Mouse (Mus musculus): ENCODE data around the gene Cxcr5. TPM values are rescaled to one million over a fixed set of nuclear protein-coding genes. Genes with fewer than 3 reads are reported as not detected.
A peak's percentile ranks its signal among the peaks of the same experiment; 100 is the strongest.

Cxcr5 gene
- polyA plus RNA-seq, 1 experiment from 2014 or later = not detected

GRCm38 (mm10) chr9:44510355-44510871, 51.3 kb downstream of the Cxcr5 start:
- peak overlapping the region; percentile 64; the same call in 1 of the 2 replicates for H3K27ac ChIP-seq (ENCODE audit: low read depth, low read length)
- H3K4me3 ChIP-seq (ENCODE audit: low read depth, low read length) = peak overlapping the region; percentile 21; the same call in 1 of the 2 replicates
- peaks cover 40% of the 10 kb centered on the region for H3K36me3 ChIP-seq (ENCODE audit: control insufficient read depth, insufficient read depth, low read length)
- peaks cover 14% of the 10 kb centered on the region for H3K4me1 ChIP-seq (ENCODE audit: control insufficient read depth, insufficient read depth, low read length)
- H3K9ac ChIP-seq (ENCODE audit: low read length) = 0 out of 2 replicates have a peak overlapping the region, but pooled peaks have one; percentile 32
- ATAC-seq (peak; percentile 24), DNase-seq (ENCODE audit: low spot score) (no peak)
- WGBS = 23% methylated on average over 9 of the region's 9 CpGs
- H3K4me2 ChIP-seq (ENCODE audit: low read length) = peak overlapping the region; percentile 45
- H3K27me3 ChIP-seq (replicated peaks; ENCODE audit: control insufficient read depth, insufficient read depth, low read length) = no peaks in the 10 kb centered on the region
- no peaks in the 10 kb centered on the region for H3K9me3 ChIP-seq (replicated peaks; ENCODE audit: control insufficient read depth, low read length)

GRCm38 (mm10) chr9:44509487-44510354, 52.0 kb downstream of the Cxcr5 start:
- H3K9me3 ChIP-seq (replicated peaks; ENCODE audit: control insufficient read depth, low read length) = no peaks in the 10 kb centered on the region
- peak overlapping the region; percentile 64; the same call in 1 of the 2 replicates for H3K27ac ChIP-seq (ENCODE audit: low read depth, low read length)
- peak; percentile 84 for DNase-seq (ENCODE audit: low spot score)
- no peaks in the 10 kb centered on the region for H3K27me3 ChIP-seq (replicated peaks; ENCODE audit: control insufficient read depth, insufficient read depth, low read length)
- peak; percentile 30 for ATAC-seq
- H3K4me3 ChIP-seq (ENCODE audit: low read depth, low read length) = peak overlapping the region; percentile 21
- 0 out of 2 replicates have a peak overlapping the region, but pooled peaks have one; percentile 32 for H3K9ac ChIP-seq (ENCODE audit: low read length)
- H3K36me3 ChIP-seq (ENCODE audit: control insufficient read depth, insufficient read depth, low read length) = peaks cover 47% of the 10 kb centered on the region
- peak overlapping the region; percentile 45 for H3K4me2 ChIP-seq (ENCODE audit: low read length)
- whole genome bisulfite sequencing = 8% methylated on average over 26 of the region's 27 CpGs
- peaks cover 14% of the 10 kb centered on the region for H3K4me1 ChIP-seq (ENCODE audit: control insufficient read depth, insufficient read depth, low read length)

- no peak overlapping the region for H3K4me3 ChIP-seq (ENCODE audit: low read depth, low read length)
- no peaks in the 10 kb centered on the region for H3K9me3 ChIP-seq (replicated peaks; ENCODE audit: control insufficient read depth, low read length)
- peaks cover 53% of the 10 kb centered on the region for H3K36me3 ChIP-seq (ENCODE audit: control insufficient read depth, insufficient read depth, low read length)
- no peak for DNase-seq (ENCODE audit: low spot score)
- no peaks in the 10 kb centered on the region for H3K27me3 ChIP-seq (replicated peaks; ENCODE audit: control insufficient read depth, insufficient read depth, low read length)
- H3K27ac ChIP-seq (ENCODE audit: low read depth, low read length) = no peak overlapping the region; the same call in 1 of the 2 replicates
- H3K4me1 ChIP-seq (ENCODE audit: control insufficient read depth, insufficient read depth, low read length) = peaks cover 14% of the 10 kb centered on the region
- H3K9ac ChIP-seq (ENCODE audit: low read length) = no peak overlapping the region
- 0 out of 2 replicates have a peak, but pooled peaks have one; percentile 11 for ATAC-seq
- WGBS = 82% methylated on average over 19 of the region's 19 CpGs
- peak overlapping the region; percentile 45 for H3K4me2 ChIP-seq (ENCODE audit: low read length)
Observed at GRCm38 (mm10) chr9:44508721-44509486, 52.8 kb downstream of the Cxcr5 start.

- H3K36me3 ChIP-seq (ENCODE audit: control insufficient read depth, insufficient read depth, low read length) = peaks cover 59% of the 10 kb centered on the region
- H3K27ac ChIP-seq (ENCODE audit: low read depth, low read length) = no peak overlapping the region
- no peak for DNase-seq (ENCODE audit: low spot score)
- H3K9me3 ChIP-seq (replicated peaks; ENCODE audit: control insufficient read depth, low read length) = no peaks in the 10 kb centered on the region
- H3K9ac ChIP-seq (ENCODE audit: low read length) = no peak overlapping the region
- no peak for ATAC-seq
- H3K4me3 ChIP-seq (ENCODE audit: low read depth, low read length) = no peak overlapping the region
- H3K27me3 ChIP-seq (replicated peaks; ENCODE audit: control insufficient read depth, insufficient read depth, low read length) = no peaks in the 10 kb centered on the region
- H3K4me2 ChIP-seq (ENCODE audit: low read length) = no peak overlapping the region
- peaks cover 14% of the 10 kb centered on the region for H3K4me1 ChIP-seq (ENCODE audit: control insufficient read depth, insufficient read depth, low read length)
- WGBS = 85% methylated on average over 18 of the region's 18 CpGs
Observed at GRCm38 (mm10) chr9:44508124-44508619, 53.5 kb downstream of the Cxcr5 start.

GRCm38 (mm10) chr9:44507345-44507744, 54.3 kb downstream of the Cxcr5 start:
- Histone ChIP-seq H3K36me3 (ENCODE audit: control insufficient read depth, insufficient read depth, low read length) (peaks cover 66% of the 10 kb centered on the region), H3K4me2 (ENCODE audit: low read length) (no peak overlapping the region), H3K27ac (ENCODE audit: low read depth, low read length) (no peak overlapping the region), H3K9ac (ENCODE audit: low read length) (no peak overlapping the region), H3K4me1 (ENCODE audit: control insufficient read depth, insufficient read depth, low read length) (peaks cover 14% of the 10 kb centered on the region), H3K4me3 (ENCODE audit: low read depth, low read length) (no peak overlapping the region), H3K9me3 (replicated peaks; ENCODE audit: control insufficient read depth, low read length) (no peaks in the 10 kb centered on the region), H3K27me3 (replicated peaks; ENCODE audit: control insufficient read depth, insufficient read depth, low read length) (no peaks in the 10 kb centered on the region)
- DNase-seq (ENCODE audit: low spot score) = no peak
- WGBS = 92% methylated on average over 6 of the region's 6 CpGs
- no peak for ATAC-seq

GRCm38 (mm10) chr9:44506566-44506965, 55.1 kb downstream of the Cxcr5 start:
- 92% methylated on average over 13 of the region's 13 CpGs for WGBS
- Histone ChIP-seq H3K9me3 (replicated peaks; ENCODE audit: control insufficient read depth, low read length) (no peaks in the 10 kb centered on the region), H3K27me3 (replicated peaks; ENCODE audit: control insufficient read depth, insufficient read depth, low read length) (no peaks in the 10 kb centered on the region), H3K9ac (ENCODE audit: low read length) (no peak overlapping the region), H3K4me3 (ENCODE audit: low read depth, low read length) (no peak overlapping the region), H3K36me3 (ENCODE audit: control insufficient read depth, insufficient read depth, low read length) (peaks cover 72% of the 10 kb centered on the region), H3K4me1 (ENCODE audit: control insufficient read depth, insufficient read depth, low read length) (peaks cover 17% of the 10 kb centered on the region), H3K4me2 (ENCODE audit: low read length) (no peak overlapping the region), H3K27ac (ENCODE audit: low read depth, low read length) (no peak overlapping the region)
- DNase-seq (ENCODE audit: low spot score) (no peak), ATAC-seq (no peak)

- Histone ChIP-seq H3K27me3 (replicated peaks; ENCODE audit: control insufficient read depth, insufficient read depth, low read length) (no peaks in the 10 kb centered on the region), H3K4me3 (ENCODE audit: low read depth, low read length) (no peak overlapping the region), H3K9me3 (replicated peaks; ENCODE audit: control insufficient read depth, low read length) (no peaks in the 10 kb centered on the region), H3K4me2 (ENCODE audit: low read length) (no peak overlapping the region), H3K27ac (ENCODE audit: low read depth, low read length) (no peak overlapping the region), H3K9ac (ENCODE audit: low read length) (no peak overlapping the region), H3K36me3 (ENCODE audit: control insufficient read depth, insufficient read depth, low read length) (peaks cover 78% of the 10 kb centered on the region), H3K4me1 (ENCODE audit: control insufficient read depth, insufficient read depth, low read length) (peaks cover 21% of the 10 kb centered on the region)
- no peak for DNase-seq (ENCODE audit: low spot score)
- 56% methylated on average over 23 of the region's 23 CpGs for WGBS
- no peak for ATAC-seq
Observed at GRCm38 (mm10) chr9:44505824-44506467, 55.7 kb downstream of the Cxcr5 start.
